Mouse (Mus musculus): ENCODE results near the gene Pcgf5. TPM values are rescaled to one million over a fixed set of nuclear protein-coding genes. Genes with fewer than 3 reads are reported as not detected.

Pcgf5 gene
- polyA plus RNA-seq, 1 experiment from 2014 or later: 18.9 TPM

GRCm38 (mm10) chr19:36350870-36351269 lies 2.8 kb downstream of the Pcgf5 start:
- no peak overlapping the region for H3K4me2 ChIP-seq
- no peak for ATAC-seq (ENCODE audit: borderline replicate concordance, extremely low read depth, low FRiP score, low TSS enrichment)
- no peaks in the 10 kb centered on the region for H3K9me3 ChIP-seq
- H3K4me3 ChIP-seq: no peak overlapping the region
- H3K27me3 ChIP-seq: peaks cover 35% of the 10 kb centered on the region
- no peak overlapping the region for H3K9ac ChIP-seq
- no peak overlapping the region for H3K27ac ChIP-seq
- WGBS: 89% methylated on average over 9 of the region's 9 CpGs
- H3K36me3 ChIP-seq: no peaks in the 10 kb centered on the region
- H3K4me1 ChIP-seq: 0 out of 2 replicates have a peak, but pooled peaks cover 4% of the 10 kb centered on the region

- no peaks in the 10 kb centered on the region for H3K4me1 ChIP-seq
- H3K9ac ChIP-seq: no peak overlapping the region
- no peak overlapping the region for H3K27ac ChIP-seq
- ATAC-seq (ENCODE audit: borderline replicate concordance, extremely low read depth, low FRiP score, low TSS enrichment): no peak
- no peaks in the 10 kb centered on the region for H3K27me3 ChIP-seq
- no peak overlapping the region for H3K4me2 ChIP-seq
- no peaks in the 10 kb centered on the region for H3K9me3 ChIP-seq
- H3K4me3 ChIP-seq: no peak overlapping the region
- no peaks in the 10 kb centered on the region for H3K36me3 ChIP-seq
- 79% methylated on average over 5 of the region's 5 CpGs for WGBS
Observed at GRCm38 (mm10) chr19:36362541-36362940, 14.4 kb downstream of the Pcgf5 start.

DNA sequence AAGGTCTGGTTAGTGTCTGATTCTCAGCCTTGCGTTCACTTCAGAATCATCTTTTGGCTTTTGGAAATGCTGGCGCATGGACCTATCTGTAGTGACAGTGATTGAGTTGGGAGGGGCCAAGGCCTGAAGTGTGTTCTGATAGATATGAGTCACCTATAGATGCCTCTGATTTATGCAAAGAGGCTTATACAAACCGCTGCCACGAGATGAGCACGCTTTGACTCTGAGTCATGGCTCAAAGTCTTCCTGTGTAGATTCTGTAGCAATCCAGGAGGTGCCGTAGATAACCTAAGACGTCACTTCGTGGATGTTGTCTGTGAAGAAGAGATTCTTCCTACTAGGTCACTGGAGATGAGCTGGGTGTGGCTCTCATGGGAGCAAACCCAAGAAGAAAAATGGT lies 16.6 kb downstream of the Pcgf5 start:
- Histone ChIP-seq H3K9me3 (no peaks in the 10 kb centered on the region), H3K4me3 (no peak overlapping the region), H3K4me1 (no peaks in the 10 kb centered on the region), H3K9ac (no peak overlapping the region), H3K27me3 (no peaks in the 10 kb centered on the region), H3K36me3 (no peaks in the 10 kb centered on the region), H3K4me2 (no peak overlapping the region), H3K27ac (no peak overlapping the region)
- WGBS: 86% methylated on average over 8 of the region's 8 CpGs
- ATAC-seq (ENCODE audit: borderline replicate concordance, extremely low read depth, low FRiP score, low TSS enrichment): no peak

DNA sequence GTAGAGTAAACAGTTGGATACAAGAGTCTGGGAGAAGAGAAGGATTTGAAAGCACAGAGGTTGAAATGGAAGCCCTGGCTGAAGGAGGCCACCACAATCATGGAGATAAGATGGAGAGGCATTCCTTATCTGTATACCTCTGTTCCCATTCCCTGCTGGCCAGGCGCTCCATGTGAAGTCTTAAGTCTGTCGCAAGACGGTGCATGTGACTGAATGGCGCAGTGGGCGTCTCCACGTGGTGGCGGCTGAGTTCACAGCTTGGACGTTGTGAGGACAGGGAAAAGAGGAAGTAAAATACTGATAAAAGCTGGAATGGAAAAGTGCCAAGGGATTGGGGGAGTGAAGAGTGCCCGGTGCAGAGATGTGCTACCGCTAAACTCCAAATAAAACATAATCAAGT lies 23.4 kb downstream of the Pcgf5 start:
- no peaks in the 10 kb centered on the region for H3K36me3 ChIP-seq
- 74% methylated on average over 10 of the region's 10 CpGs for WGBS
- H3K4me3 ChIP-seq: no peak overlapping the region
- no peak overlapping the region for H3K9ac ChIP-seq
- no peak overlapping the region for H3K4me2 ChIP-seq
- H3K4me1 ChIP-seq: no peaks in the 10 kb centered on the region
- no peak overlapping the region for H3K27ac ChIP-seq
- no peaks in the 10 kb centered on the region for H3K27me3 ChIP-seq
- ATAC-seq (ENCODE audit: borderline replicate concordance, extremely low read depth, low FRiP score, low TSS enrichment): no peak
- no peaks in the 10 kb centered on the region for H3K9me3 ChIP-seq

DNA sequence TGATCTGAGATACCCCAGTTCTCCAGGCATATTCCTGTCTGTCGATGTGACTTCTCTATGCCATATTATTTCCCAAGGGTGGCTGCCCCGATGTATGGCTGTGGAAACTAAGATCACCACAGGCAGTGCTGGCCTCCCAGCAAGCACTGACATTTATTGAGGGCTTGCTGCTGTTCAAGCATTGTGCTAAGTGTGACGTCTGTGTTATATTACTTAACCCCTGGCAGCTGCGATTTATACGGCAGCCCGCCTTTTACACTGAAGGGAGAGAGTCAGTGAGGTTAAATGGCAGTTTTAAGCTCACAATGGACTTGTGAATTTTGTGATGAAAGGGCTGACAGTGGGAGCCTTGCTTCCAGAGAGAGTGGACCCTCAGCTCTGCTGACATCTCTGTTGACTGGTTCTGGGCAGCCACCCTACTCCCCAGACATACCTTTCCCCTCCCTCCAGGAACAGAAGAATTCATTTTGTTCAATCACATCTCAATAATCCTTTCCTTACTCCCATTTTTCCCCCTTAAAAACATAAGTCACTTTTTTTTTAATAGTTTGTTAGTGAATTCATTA lies 25.0 kb downstream of the Pcgf5 start:
- no peak overlapping the region for H3K4me2 ChIP-seq
- H3K4me3 ChIP-seq: no peak overlapping the region
- no peak overlapping the region for H3K27ac ChIP-seq
- no peaks in the 10 kb centered on the region for H3K27me3 ChIP-seq
- H3K9ac ChIP-seq: no peak overlapping the region
- 52% methylated on average over 6 of the region's 6 CpGs for WGBS
- H3K36me3 ChIP-seq: no peaks in the 10 kb centered on the region
- no peaks in the 10 kb centered on the region for H3K4me1 ChIP-seq
- ATAC-seq (ENCODE audit: borderline replicate concordance, extremely low read depth, low FRiP score, low TSS enrichment): no peak
- no peaks in the 10 kb centered on the region for H3K9me3 ChIP-seq

GRCm38 (mm10) chr19:36375200-36375783 lies 27.2 kb downstream of the Pcgf5 start:
- ATAC-seq (ENCODE audit: borderline replicate concordance, extremely low read depth, low FRiP score, low TSS enrichment): no peak
- no peaks in the 10 kb centered on the region for H3K4me1 ChIP-seq
- no peak overlapping the region for H3K4me3 ChIP-seq
- H3K36me3 ChIP-seq: no peaks in the 10 kb centered on the region
- H3K9me3 ChIP-seq: no peaks in the 10 kb centered on the region
- no peak overlapping the region for H3K4me2 ChIP-seq
- 68% methylated on average over 11 of the region's 11 CpGs for WGBS
- H3K27me3 ChIP-seq: no peaks in the 10 kb centered on the region
- H3K27ac ChIP-seq: no peak overlapping the region
- H3K9ac ChIP-seq: no peak overlapping the region

GRCm38 (mm10) chr19:36377729-36378128 lies 29.6 kb downstream of the Pcgf5 start:
- 83% methylated on average over 7 of the region's 7 CpGs for WGBS

DNA sequence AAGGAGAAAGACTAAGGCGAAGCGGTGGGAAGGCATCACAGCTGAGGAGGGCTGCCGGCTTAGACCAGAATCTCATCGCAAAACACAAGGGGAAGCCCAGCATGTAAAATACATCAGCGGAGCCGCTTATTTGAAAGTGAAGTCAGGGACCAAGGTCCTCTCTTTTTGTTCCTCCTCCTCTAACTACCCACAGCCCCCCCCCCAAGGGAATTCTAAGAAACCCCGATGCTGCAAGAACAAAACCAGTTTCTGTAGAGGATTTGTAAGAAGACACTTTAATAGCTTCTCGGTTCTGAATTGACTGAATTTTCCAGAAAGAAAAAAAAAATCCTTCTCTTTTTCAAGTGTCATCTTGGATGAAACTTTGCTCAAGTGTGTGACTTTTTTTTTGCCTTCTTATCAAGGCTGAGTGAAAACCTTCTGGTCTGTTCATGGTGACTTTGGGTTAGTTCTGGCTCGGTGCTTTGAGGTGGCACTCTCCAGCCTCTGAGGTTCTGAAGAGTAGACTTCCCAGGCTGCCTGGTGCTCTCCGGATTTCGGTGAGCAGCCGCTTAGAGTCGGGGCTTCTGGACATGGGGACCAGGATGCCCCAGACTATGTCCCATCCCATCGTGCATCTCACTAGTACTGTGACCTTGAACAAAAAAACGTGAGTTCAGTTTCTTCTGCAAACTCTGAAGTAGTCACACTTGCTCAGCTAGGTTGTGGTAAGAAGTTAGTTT lies 30.6 kb downstream of the Pcgf5 start:
- WGBS: 69% methylated on average over 15 of the region's 15 CpGs
- Histone ChIP-seq H3K9ac (no peak overlapping the region), H3K27ac (no peak overlapping the region), H3K36me3 (no peaks in the 10 kb centered on the region), H3K4me2 (no peak overlapping the region), H3K27me3 (no peaks in the 10 kb centered on the region), H3K9me3 (no peaks in the 10 kb centered on the region), H3K4me3 (no peak overlapping the region), H3K4me1 (no peaks in the 10 kb centered on the region)
- ATAC-seq (ENCODE audit: borderline replicate concordance, extremely low read depth, low FRiP score, low TSS enrichment): no peak

More at GRCm38 (mm10) chr19:36377729-36378128, 29.6 kb downstream of the Pcgf5 start:
- Histone ChIP-seq H3K4me1 (no peaks in the 10 kb centered on the region), H3K27ac (no peak overlapping the region), H3K9me3 (no peaks in the 10 kb centered on the region), H3K9ac (no peak overlapping the region), H3K36me3 (no peaks in the 10 kb centered on the region), H3K4me2 (no peak overlapping the region), H3K4me3 (no peak overlapping the region), H3K27me3 (no peaks in the 10 kb centered on the region)
- ATAC-seq (ENCODE audit: borderline replicate concordance, extremely low read depth, low FRiP score, low TSS enrichment): no peak

- Histone ChIP-seq H3K9me3 (no peaks in the 10 kb centered on the region), H3K4me3 (no peak overlapping the region), H3K4me2 (no peak overlapping the region), H3K27ac (no peak overlapping the region), H3K9ac (no peak overlapping the region), H3K36me3 (no peaks in the 10 kb centered on the region), H3K4me1 (no peaks in the 10 kb centered on the region), H3K27me3 (no peaks in the 10 kb centered on the region)
- 80% methylated on average over 3 of the region's 3 CpGs for WGBS
- ATAC-seq (ENCODE audit: borderline replicate concordance, extremely low read depth, low FRiP score, low TSS enrichment): no peak
Observed at GRCm38 (mm10) chr19:36382901-36383300, 34.8 kb downstream of the Pcgf5 start.

GRCm38 (mm10) chr19:36383977-36384376 lies 35.9 kb downstream of the Pcgf5 start:
- ATAC-seq (ENCODE audit: borderline replicate concordance, extremely low read depth, low FRiP score, low TSS enrichment): no peak
- no peak overlapping the region for H3K4me2 ChIP-seq
- H3K4me1 ChIP-seq: no peaks in the 10 kb centered on the region
- no peaks in the 10 kb centered on the region for H3K9me3 ChIP-seq
- WGBS: 77% methylated on average over 5 of the region's 5 CpGs
- H3K27me3 ChIP-seq: no peaks in the 10 kb centered on the region
- H3K4me3 ChIP-seq: no peak overlapping the region
- no peaks in the 10 kb centered on the region for H3K36me3 ChIP-seq
- H3K9ac ChIP-seq: no peak overlapping the region
- no peak overlapping the region for H3K27ac ChIP-seq

GRCm38 (mm10) chr19:36384426-36384825 lies 36.3 kb downstream of the Pcgf5 start:
- no peaks in the 10 kb centered on the region for H3K36me3 ChIP-seq
- no peak overlapping the region for H3K4me2 ChIP-seq
- no peak for ATAC-seq (ENCODE audit: borderline replicate concordance, extremely low read depth, low FRiP score, low TSS enrichment)
- WGBS: 30% methylated on average over 2 of the region's 2 CpGs
- no peaks in the 10 kb centered on the region for H3K4me1 ChIP-seq
- H3K9me3 ChIP-seq: no peaks in the 10 kb centered on the region
- no peak overlapping the region for H3K9ac ChIP-seq
- no peaks in the 10 kb centered on the region for H3K27me3 ChIP-seq
- no peak overlapping the region for H3K27ac ChIP-seq
- H3K4me3 ChIP-seq: no peak overlapping the region

GRCm38 (mm10) chr19:36388502-36388901 lies 40.4 kb downstream of the Pcgf5 start:
- Histone ChIP-seq H3K4me3 (no peak overlapping the region), H3K4me1 (no peaks in the 10 kb centered on the region), H3K27me3 (no peaks in the 10 kb centered on the region), H3K9me3 (no peaks in the 10 kb centered on the region), H3K9ac (no peak overlapping the region), H3K4me2 (no peak overlapping the region), H3K27ac (no peak overlapping the region), H3K36me3 (no peaks in the 10 kb centered on the region)
- WGBS: 74% methylated on average over 5 of the region's 5 CpGs
- no peak for ATAC-seq (ENCODE audit: borderline replicate concordance, extremely low read depth, low FRiP score, low TSS enrichment)

Measured in lung, embryonic 15.5 days (tissue).